Mouse (Mus musculus) erythroblast, embryonic 14.5 days (primary cell): ENCODE data around the gene Col19a1. TPM values are rescaled to one million over a fixed set of nuclear protein-coding genes. Genes with fewer than 3 reads are reported as not detected.

Source experiments
- H3K27me3 ChIP-seq: 2 replicates; pipeline ENCODE4 v1.6.1; 2012; ENCODE audit warnings: inconsistent platforms; ENCODE audit not compliant: control insufficient read depth
- H3K36me3 ChIP-seq: 2 replicates; pipeline ENCODE4 v1.6.1; 2012; ENCODE audit warnings: mild to moderate bottlenecking, inconsistent platforms; ENCODE audit not compliant: control insufficient read depth
- H3K4me1 ChIP-seq: 2 replicates; pipeline ENCODE4 v1.6.1; 2012; ENCODE audit warnings: inconsistent platforms; ENCODE audit not compliant: control insufficient read depth
- H3K4me3 ChIP-seq: replicated peaks from 2 replicates; pipeline ENCODE3; 2012; ENCODE audit warnings: moderate library complexity, mild to moderate bottlenecking, inconsistent platforms
- H3K9me3 ChIP-seq: 2 replicates; pipeline ENCODE4 v1.6.1; 2012; ENCODE audit warnings: low read length, inconsistent platforms, mixed read lengths; ENCODE audit not compliant: control insufficient read depth
- GATA1 ChIP-seq: IDR thresholded peaks from 2 replicates; pipeline ENCODE4 v1.6.1; 2012; ENCODE audit warnings: low read length, inconsistent platforms, mixed read lengths
- TAL1 ChIP-seq: IDR thresholded peaks from 3 replicates; pipeline ENCODE4 v1.6.1; 2012; ENCODE audit warnings: low read length, inconsistent platforms, mixed read lengths
- polyA plus RNA-seq: library from polyadenylated mRNA; stranded (reverse); fragments of >175 nt; gene quantifications from 2 replicates; pipeline ENCODE4 v1.2.3, GENCODE M21; 2012

Gene Col19a1
- polyA plus RNA-seq, 1 experiment, result not detected

DNA sequence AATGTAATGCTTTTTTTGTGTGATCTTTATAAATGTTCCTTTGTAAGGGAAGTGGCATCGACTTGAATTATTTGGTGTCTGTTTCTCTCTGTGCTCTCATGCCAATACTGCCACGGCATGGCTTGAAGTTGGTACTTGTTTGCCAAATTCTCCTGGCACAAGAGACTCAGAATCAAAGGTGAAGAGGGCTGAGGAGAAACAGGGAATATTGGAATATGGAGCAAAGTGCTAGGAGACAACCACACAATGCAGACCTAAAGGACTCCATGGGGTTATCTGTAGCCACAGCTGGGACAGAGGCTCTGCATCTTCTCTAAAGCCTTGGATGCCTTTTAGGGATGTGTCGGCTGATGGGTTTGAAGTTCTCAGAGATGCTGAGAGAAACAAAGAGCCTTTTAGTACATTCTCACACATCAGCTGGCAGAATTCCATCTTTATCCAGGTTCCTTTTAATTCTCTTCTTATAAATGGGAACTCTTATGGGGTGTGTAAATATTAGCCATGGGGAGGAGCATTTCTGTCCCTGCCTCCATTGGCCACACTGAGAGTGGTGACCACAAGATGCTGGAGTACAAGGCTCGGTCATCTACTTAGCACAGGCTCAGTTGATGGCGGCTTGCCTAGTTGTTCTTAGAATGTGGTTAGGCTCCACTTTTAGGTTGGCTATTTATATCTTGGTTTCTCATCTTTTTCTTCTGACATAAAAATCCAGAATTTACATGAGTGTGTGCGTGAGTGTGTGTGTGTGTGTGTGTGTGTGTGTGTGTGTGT lies 360.1 kb downstream of the Col19a1 start:
- Histone ChIP-seq H3K27me3 (no peaks in the 10 kb centered on the region), H3K4me3 (no peak overlapping the region), H3K4me1 (no peaks in the 10 kb centered on the region), H3K36me3 (no peaks in the 10 kb centered on the region), H3K9me3 (no peaks in the 10 kb centered on the region)
- TF ChIP-seq TAL1, result no peak
- TF ChIP-seq GATA1, result no peak

DNA sequence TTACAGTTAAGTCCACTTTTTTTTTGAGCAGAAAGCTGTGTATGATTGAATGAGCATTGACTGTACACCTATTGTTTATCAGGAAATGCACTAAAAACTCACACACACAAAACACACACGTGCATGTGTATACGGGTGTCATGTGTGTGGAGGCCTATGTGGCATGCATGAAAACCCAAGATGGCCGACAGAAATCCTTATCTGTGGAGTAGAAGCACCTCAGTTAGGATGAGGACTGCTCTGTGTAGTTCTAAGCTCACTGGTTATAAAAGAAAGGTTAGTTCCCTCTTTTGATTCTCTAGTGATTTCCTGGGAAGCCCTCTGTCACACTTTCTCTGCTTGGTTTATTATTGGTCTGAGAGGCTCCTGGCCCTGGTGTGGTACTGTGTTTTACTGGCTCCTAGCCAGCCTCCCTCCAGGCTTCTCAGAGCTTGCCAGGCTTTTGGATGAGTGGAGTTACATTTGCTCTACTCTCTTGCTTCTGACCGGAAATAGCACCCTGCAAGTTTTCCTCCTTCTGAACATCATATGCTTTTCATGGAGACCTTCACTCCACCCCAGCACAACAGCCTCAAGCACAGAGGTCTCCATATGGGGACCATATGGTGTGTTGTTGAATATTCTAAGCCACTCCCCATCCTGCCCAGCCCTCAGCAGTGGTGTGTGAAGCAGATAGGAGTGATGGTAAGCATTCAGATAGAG lies 361.3 kb downstream of the Col19a1 start:
- Histone ChIP-seq H3K36me3 (no peaks in the 10 kb centered on the region), H3K27me3 (no peaks in the 10 kb centered on the region), H3K4me3 (no peak overlapping the region), H3K9me3 (no peaks in the 10 kb centered on the region), H3K4me1 (no peaks in the 10 kb centered on the region)
- TF ChIP-seq TAL1, result no peak
- no peak for TF ChIP-seq GATA1

DNA sequence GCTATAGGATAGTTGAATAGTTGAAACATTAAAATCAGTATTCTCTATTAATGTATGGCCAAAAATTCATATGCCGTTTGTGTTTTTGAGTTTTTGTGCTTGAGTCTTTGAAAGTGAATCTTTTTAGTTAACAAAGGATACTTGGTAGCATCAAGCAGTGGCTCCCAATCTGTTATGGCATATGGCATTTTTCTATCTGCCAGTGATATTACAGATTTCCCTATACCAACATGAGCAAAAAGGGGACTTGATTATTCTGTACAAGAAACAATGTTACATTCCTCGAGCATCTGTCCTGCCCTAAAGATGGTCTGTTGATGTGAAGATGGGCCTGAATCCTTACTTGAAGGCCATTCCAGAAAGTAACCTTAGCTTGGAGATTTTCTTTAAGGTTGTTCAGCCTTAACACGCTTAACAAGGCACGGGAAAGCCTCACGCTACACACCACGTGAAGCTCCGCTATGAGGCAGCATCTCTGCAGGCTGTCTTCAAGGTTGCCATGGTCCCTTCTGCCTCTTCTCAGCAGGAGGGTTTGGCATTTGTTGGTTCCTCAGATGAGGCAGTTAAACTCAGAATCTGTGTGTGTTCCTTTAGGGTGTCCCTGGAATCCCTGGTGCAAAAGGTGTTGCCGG lies 364.2 kb downstream of the Col19a1 start:
- Histone ChIP-seq H3K36me3 (no peaks in the 10 kb centered on the region), H3K27me3 (no peaks in the 10 kb centered on the region), H3K4me3 (no peak overlapping the region), H3K9me3 (no peaks in the 10 kb centered on the region), H3K4me1 (no peaks in the 10 kb centered on the region)
- TF ChIP-seq GATA1 (no peak), TAL1 (no peak)

DNA sequence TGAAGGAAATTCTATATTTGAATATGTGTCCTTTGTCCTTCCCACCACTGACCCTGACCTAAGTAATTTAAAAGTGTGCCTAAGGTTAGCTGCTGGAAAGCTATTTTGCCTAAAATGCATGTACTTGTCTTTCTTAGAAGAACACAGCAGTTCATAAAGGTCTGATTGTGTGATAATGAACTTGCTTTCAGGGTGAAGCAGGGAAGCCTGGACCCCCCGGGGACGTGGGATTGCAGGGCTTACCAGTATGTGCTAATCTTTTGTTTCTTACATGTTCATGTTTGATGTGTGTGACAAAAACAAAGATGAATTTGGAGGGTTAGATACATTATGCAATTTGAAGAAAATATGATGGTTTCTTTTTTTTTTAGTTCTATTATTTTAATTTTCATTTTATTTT lies 365.0 kb downstream of the Col19a1 start:
- Histone ChIP-seq H3K4me1 (no peaks in the 10 kb centered on the region), H3K36me3 (no peaks in the 10 kb centered on the region), H3K4me3 (no peak overlapping the region), H3K9me3 (no peaks in the 10 kb centered on the region), H3K27me3 (no peaks in the 10 kb centered on the region)
- no peak for TF ChIP-seq TAL1
- TF ChIP-seq GATA1, result no peak

DNA sequence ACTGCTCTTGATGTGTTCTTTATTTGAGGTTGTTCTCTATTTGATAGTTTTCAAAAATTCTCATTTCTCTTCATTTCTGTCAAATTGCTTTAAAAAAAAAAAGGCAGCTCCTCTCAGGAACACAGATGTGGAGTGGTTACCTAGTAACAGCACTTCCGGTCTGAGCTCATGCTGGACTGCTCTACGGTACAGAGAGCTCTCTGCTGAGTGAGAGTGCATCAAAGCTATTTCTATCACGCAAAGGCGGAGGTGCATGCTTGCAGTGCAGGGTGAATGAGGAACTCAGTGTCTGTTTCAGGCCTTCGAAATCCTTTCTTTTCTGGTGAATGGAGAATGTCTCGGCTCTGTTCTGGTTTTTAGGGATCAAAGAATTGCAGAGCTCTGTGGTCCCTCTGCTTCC lies 368.2 kb downstream of the Col19a1 start:
- TF ChIP-seq TAL1, result no peak
- no peak for TF ChIP-seq GATA1
- H3K4me1 ChIP-seq, result no peaks in the 10 kb centered on the region
- H3K27me3 ChIP-seq, result no peaks in the 10 kb centered on the region
- H3K36me3 ChIP-seq, result no peaks in the 10 kb centered on the region
- no peak overlapping the region for H3K4me3 ChIP-seq
- no peaks in the 10 kb centered on the region for H3K9me3 ChIP-seq

Other genes with a start within 250 kb of the Col19a1 start
- 0.02 and 0.15 TPM in 2 replicates for gene Lmbrd1, start 91.2 kb upstream of the Col19a1 start, polyA plus RNA-seq